Mouse (Mus musculus): ENCODE measurements around the gene Yes1. TPM values are rescaled to one million over a fixed set of nuclear protein-coding genes. Genes with fewer than 3 reads are reported as not detected.
A peak's percentile ranks its signal among the peaks of the same experiment; 100 is the strongest.
"Not testable (repeated sequence)": the region's sequence is repeated elsewhere in the genome, so short reads cannot be mapped to it uniquely, and the experiment has no call there.

Yes1 gene
- total and polyA plus RNA-seq, 2 experiments from 2014 or later = 15.1 to 18.0 TPM

DNA sequence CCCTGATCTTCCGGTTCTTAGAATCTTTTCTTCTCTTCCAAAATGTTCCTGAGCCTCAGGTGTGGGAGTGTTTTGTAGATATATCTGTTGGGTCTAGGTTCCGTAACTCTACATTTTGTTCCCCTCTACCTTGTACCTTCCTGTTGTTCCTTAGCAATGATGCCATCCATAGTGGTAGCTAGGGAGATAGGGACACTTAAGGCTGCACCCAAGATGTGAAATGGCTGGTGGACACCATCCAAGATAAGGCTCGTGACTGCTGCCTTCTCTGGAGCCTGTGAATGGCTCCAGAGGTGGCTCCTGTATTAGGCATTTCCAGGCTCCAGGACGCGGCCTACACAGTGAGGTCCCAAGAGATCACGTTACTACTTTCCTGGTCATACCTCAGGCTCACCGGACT, 117.3 kb downstream of the Yes1 start:
- TF ChIP-seq CTCF (IDR thresholded peaks at IDR 0.05; ENCODE audit: low read depth) = no peak
- 90% methylated on average over 7 of the region's 7 CpGs for WGBS
- ATAC-seq = no peak
- Histone ChIP-seq H3K27ac (no peak overlapping the region), H3K4me3 (ENCODE audit: low read length) (no peak overlapping the region), H3K36me3 (ENCODE audit: insufficient read depth, low read length) (no peaks in the 10 kb centered on the region), H3K4me1 (ENCODE audit: insufficient read depth, low read length) (no peaks in the 10 kb centered on the region), H3K27me3 (ENCODE audit: insufficient read depth, low read length) (no peaks in the 10 kb centered on the region), H3K4me2 (ENCODE audit: low read depth, low read length) (no peak overlapping the region), H3K9ac (replicated peaks; ENCODE audit: low read length) (no peak overlapping the region), H3K9me3 (ENCODE audit: low read length) (no peaks in the 10 kb centered on the region)
- no peak for DNase-seq (ENCODE audit: low spot score)

DNA sequence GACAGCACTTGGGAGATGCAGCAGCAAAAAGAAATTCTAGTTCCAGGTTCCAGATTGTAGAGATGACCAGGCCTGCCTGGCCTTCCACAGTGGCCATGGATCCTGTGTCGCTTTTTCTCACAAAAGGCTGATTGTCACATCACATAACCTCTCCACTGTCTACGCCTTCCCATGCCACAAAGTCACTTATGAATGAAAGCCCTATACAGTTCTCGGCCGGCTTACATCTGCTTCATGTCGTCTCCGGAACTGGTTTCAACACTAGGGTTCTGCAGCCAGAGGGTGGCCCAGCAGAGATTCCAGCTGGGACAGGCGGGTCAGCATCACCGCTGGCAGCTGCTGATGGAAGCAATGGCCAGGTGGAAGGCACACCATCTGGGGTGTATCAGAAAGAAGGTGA, 117.9 kb downstream of the Yes1 start:
- H3K27ac ChIP-seq = no peak overlapping the region
- no peak for TF ChIP-seq CTCF (IDR thresholded peaks at IDR 0.05; ENCODE audit: low read depth)

DNA sequence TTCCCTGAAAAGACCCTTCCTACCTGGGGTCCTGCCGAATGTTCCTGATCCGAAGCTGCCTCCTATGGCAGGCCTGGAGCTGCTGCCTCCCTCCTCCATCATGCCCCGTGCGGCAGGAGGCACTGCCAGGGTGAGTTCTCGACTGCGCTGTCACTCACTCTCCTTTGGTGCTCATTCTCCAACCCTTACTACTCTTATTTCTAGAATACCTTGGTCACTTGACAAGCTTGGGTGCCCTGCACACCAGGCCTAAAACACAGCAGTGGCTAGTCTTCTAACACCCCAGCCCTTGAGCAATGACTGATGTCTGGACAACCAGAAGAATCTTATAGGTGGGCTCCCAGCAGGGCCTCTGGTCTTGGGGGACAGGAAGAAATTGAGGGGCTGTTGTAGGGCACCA, 122.9 kb downstream of the Yes1 start:
- 95% methylated on average over 6 of the region's 6 CpGs for whole genome bisulfite sequencing
- ATAC-seq = peak; percentile 67; the same call in 1 of the 2 replicates
- not testable (repeated sequence) for H3K27me3 ChIP-seq (ENCODE audit: insufficient read depth, low read length); DNase-seq (ENCODE audit: low spot score); H3K4me2 ChIP-seq (ENCODE audit: low read depth, low read length); H3K36me3 ChIP-seq (ENCODE audit: insufficient read depth, low read length); H3K4me1 ChIP-seq (ENCODE audit: insufficient read depth, low read length); H3K9ac ChIP-seq (replicated peaks; ENCODE audit: low read length); H3K9me3 ChIP-seq (ENCODE audit: low read length); H3K27ac ChIP-seq; H3K4me3 ChIP-seq (ENCODE audit: low read length)

More for the DNA sequence above, 117.9 kb downstream of the Yes1 start:
- no peak for DNase-seq (ENCODE audit: low spot score)
- 86% methylated on average over 8 of the region's 8 CpGs for WGBS
- Histone ChIP-seq H3K27me3 (ENCODE audit: insufficient read depth, low read length) (no peaks in the 10 kb centered on the region), H3K9ac (replicated peaks; ENCODE audit: low read length) (no peak overlapping the region), H3K4me1 (ENCODE audit: insufficient read depth, low read length) (no peaks in the 10 kb centered on the region), H3K4me2 (ENCODE audit: low read depth, low read length) (no peak overlapping the region), H3K9me3 (ENCODE audit: low read length) (no peaks in the 10 kb centered on the region), H3K36me3 (ENCODE audit: insufficient read depth, low read length) (no peaks in the 10 kb centered on the region), H3K4me3 (ENCODE audit: low read length) (no peak overlapping the region)
- ATAC-seq = no peak

DNA sequence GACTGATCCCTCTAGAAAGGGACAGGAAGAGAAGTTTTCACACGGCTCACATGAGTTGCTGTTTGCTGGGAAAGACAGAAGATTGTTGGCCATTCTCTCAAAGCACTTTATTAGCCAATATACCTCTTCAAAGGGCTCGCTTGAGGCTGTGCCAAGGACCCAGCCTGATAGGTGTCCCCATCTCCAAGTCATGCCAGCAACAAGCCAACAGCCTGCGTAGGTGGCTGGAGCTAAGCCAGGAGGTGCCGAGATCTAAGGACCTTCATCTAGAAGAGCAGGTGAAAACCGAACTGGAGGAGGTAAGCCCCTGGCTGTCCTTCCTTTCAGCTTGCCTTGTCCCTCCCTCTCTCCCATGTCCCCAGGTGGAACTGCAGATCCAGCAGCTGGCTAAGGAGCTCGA, 124.8 kb downstream of the Yes1 start:
- Histone ChIP-seq H3K27ac (no peak overlapping the region), H3K4me1 (ENCODE audit: insufficient read depth, low read length) (no peaks in the 10 kb centered on the region), H3K4me2 (ENCODE audit: low read depth, low read length) (no peak overlapping the region), H3K36me3 (ENCODE audit: insufficient read depth, low read length) (peaks cover 5% of the 10 kb centered on the region; the same call in 1 of the 2 replicates), H3K9ac (replicated peaks; ENCODE audit: low read length) (no peak overlapping the region), H3K4me3 (ENCODE audit: low read length) (no peak overlapping the region), H3K27me3 (ENCODE audit: insufficient read depth, low read length) (no peaks in the 10 kb centered on the region), H3K9me3 (ENCODE audit: low read length) (no peaks in the 10 kb centered on the region)
- DNase-seq (ENCODE audit: low spot score) (no peak), ATAC-seq (no peak)
- 87% methylated on average over 6 of the region's 6 CpGs for WGBS
- TF ChIP-seq CTCF (IDR thresholded peaks at IDR 0.05; ENCODE audit: low read depth) = no peak

Other genes with a start within 250 kb of the Yes1 start
- 109 and 110 TPM in 2 replicates for gene Ppp1cb, start 152.3 kb upstream of the Yes1 start, total RNA-seq (2014; rRNA removed)
- 199 TPM in 2 replicates for gene Ppp1cb, start 152.3 kb upstream of the Yes1 start, polyA plus RNA-seq (2015; fragmentation: Nextera tagmentation; extraction: Ambion mirVana)
- 99.7 and 126 TPM in 2 replicates for gene Pisd, start 174.5 kb downstream of the Yes1 start, total RNA-seq (2014; rRNA removed)
- gene Pisd, start 174.5 kb downstream of the Yes1 start, polyA plus RNA-seq (2015; fragmentation: Nextera tagmentation; extraction: Ambion mirVana) = 79.2 and 83.6 TPM in 2 replicates
- gene Gm20671, start 215.9 kb downstream of the Yes1 start, total RNA-seq (2014; rRNA removed) = 2.3 and 5.6 TPM in 2 replicates
- not detected in 2 replicates for gene Gm20671, start 215.9 kb downstream of the Yes1 start, polyA plus RNA-seq (2015; fragmentation: Nextera tagmentation; extraction: Ambion mirVana)
- gene Prr14l, start 243.1 kb downstream of the Yes1 start, total RNA-seq (2014; rRNA removed) = 21.0 and 23.8 TPM in 2 replicates
- 10.9 and 14.4 TPM in 2 replicates for gene Prr14l, start 243.1 kb downstream of the Yes1 start, polyA plus RNA-seq (2015; fragmentation: Nextera tagmentation; extraction: Ambion mirVana)